Mouse (Mus musculus) urinary bladder, adult 2 months (tissue): Measurements from ENCODE around the gene Cfap73. TPM values are rescaled to one million over a fixed set of nuclear protein-coding genes. Genes with fewer than 3 reads are reported as not detected.

Experiments
- DNase-seq: peaks from one replicate; pipeline ENCODE4 v3.0.0; 2022; ENCODE audit warnings: low spot score
- polyA plus RNA-seq: library from polyadenylated mRNA; depleted of rRNA; stranded (reverse); fragments of >200 nt; gene quantifications from 2 replicates; pipeline ENCODE4 v1.2.3, GENCODE M21; 2012; rRNA removed

Gene Cfap73
- polyA plus RNA-seq, 1 experiment: not detected

DNA sequence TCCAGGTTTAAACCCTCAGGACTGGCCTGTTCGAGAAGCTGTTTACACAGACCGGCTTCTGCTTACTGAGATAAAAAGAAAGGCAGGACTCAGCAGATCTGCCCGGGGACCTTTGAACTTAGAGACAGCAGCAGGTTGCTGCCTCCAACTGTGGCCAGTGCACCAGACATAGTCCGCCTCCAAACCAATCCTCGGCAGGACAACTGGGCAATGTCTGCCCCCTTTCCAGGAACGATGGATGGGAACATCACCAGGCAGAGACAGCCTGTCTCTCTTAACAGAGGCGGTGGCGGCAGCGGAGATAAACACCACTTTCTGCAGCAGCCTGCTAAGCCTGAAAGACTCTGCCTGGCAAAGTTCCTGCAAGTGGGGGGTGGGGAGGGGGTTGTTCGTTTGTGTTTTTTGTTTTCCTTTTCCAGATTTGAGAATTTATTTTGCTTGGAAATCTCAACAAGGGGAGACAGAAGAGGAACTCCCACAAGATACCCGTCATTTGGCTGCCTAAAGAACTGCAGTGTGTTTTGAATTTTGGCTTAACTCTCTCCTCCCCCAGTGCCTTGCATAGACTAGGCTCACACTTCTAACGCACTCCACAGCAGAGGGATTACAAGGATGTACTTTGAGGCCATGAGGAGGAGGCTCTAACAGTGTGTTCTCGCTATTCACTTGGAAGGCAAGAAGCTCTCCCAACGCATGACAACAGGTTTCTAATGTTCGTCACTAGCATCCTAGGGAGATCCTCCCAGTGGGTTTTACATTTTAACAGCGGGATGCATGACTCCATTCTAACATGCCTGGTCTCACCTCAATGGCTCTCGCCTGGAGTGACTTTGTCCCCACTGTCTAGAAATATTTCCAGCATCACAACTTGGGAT lies 47.1 kb downstream of the Cfap73 start:
- DNase-seq: no peak

DNA sequence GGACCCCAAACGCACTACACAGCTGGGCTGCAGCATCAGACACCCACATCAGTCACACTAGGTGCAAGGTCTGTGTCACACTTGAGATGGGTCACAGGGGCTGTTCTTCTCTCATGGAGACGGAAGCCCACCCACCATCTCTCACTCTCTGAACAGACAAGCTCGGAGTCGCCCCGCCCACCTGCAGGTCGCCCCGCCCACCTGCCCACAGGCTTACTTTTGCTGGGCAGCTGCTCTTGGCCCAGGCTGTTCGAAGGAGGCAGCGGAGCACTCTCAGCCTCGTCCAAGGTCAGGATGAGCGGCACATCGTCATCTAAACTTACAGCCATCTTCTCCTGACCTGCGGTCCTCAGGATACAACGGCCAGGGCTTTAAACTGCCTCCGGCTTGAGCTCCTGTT lies 49.1 kb downstream of the Cfap73 start:
- no peak for DNase-seq

DNA sequence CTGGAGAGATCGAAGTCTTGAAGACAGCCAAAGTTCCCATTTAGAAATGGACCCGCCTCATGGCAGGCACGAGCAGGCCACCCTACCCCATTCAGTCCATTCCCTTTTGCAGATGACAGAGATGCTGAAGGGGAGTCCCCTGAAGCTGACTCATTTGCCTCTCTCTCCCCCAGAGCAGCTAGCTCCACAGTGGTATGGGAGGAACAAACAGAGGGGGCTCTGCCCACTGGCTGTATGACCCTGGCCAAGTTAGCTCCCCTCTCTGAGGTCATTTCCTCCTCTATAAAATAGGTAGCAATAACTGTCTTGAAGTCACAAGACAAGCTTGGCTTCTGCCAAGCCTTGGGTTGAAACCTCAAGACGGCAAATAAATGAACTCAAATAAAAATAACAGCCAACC lies 50.5 kb downstream of the Cfap73 start:
- no peak for DNase-seq

DNA sequence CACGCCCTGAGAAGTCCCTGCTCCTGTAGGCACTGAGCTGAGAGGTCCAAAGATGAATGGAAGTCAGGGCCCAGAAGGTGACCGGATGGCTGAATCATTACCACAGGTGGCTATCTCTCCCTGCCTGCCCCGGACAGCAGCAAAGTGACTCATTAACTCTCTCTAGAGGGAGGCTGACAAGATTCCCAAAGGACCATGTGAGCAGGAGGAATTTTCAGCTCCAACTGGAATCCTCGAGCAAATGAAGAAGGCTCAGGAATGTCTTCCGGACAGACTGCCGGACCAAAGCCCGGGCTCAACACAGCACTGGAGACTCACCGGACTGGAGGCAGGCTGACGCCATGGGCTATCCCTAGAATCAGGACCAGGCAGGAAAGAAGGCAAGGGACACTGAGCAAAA lies 52.0 kb downstream of the Cfap73 start:
- DNase-seq: no peak

DNA sequence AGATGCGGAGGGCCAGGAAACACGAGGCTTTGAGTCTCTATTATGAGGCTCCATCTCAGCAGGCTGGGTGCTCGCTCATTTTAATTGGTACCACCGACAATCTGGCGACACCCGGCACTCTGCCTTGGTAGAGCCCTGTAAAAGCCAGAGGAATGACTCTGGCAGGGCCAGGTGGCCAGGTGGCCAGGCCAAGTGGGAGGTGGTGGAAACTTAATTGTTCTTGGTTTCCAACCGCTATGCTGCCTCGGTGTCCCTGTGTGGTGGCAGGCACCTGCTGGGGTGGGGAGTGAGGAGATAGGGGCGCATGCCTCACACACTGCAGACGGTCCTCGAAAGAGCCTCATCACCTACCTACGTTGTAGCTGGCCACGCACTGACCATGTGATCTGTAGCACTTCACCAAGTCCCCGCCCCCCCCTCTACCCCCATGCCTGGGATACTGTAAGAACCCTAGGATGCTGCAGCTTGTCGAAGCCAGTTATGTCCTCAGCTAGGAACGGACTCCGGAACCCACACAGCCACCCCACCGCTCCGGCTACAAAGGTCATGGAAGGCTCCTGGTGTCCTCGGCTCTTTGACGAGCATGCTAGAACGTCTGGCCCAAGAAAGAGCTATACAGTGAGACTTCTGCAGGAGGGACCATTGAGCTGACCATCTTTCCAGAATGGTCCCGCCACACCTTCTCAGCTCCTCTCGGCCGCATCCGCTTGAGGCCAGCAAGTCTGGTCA lies 54.0 kb downstream of the Cfap73 start:
- DNase-seq: no peak

DNA sequence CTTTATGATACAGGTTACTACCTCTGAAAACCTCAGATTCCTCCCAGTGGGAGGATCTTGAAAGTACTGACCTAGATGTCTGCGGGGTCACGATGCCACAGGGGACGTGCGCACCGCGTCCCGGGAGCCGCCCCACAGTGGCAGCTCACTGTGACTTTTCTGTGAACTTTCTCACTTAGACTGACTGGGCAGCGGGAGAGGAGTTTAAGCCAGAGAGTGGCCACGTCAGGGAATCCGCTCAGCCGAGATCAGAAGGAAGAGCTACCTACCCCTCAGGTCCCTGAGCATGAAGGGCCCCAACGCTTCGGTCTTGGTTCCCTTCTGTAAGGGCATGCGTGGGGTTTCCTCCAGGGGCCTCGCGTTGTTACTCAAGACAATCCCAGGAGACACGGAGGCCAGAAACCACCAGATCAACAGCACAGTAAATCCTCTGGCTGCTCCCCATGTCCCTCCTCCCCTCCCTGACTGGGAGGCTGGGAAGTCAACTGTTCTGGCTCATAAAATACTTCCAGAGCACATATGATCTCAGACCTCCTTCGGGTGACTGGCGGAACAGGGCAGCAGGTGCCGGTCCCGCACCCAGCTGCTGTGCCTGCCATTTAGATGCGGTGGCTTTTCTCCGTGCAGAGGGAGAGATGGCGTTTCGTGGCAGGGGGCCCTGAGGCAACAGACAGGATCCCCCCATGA lies 54.7 kb downstream of the Cfap73 start:
- DNase-seq: no peak

DNA sequence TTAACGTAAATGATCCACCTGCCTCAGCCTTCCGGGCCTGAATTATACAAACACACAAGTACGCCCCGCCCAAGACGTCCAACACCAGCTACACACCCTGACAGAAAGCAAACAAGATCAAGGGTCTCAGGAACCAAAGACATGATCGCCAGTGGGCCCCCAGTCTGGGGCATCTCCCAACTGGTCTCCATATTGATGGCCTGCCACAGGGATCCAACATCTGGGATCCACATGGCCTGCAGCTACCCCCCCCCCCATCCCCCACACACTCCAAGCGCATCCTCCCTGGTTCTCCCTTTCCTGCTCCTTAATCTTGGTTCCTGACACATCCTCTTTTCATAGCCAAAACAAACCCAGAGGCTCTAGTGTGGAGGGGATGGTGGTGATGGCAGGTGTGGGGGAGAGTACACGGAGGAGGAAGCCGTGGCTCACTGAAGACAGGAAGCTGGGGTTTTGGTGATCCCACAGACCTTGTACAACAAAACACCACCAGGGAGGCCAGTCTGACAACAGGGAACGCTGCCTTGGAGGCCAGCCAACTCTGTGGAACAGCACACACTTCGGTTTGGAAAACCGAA lies 55.4 kb downstream of the Cfap73 start:
- no peak for DNase-seq

Other genes starting within 250 kb of the Cfap73 start
- gene Lhx5, start 202.5 kb downstream of the Cfap73 start, polyA plus RNA-seq: not detected in 2 replicates
- gene Sdsl, start 161.4 kb downstream of the Cfap73 start, polyA plus RNA-seq: 7.4 and 8.4 TPM in 2 replicates
- gene Sds, start 157.7 kb downstream of the Cfap73 start, polyA plus RNA-seq: not detected in 2 replicates
- gene Plbd2, start 130.6 kb downstream of the Cfap73 start, polyA plus RNA-seq: 29.2 and 38.3 TPM in 2 replicates
- gene Slc8b1, start 123.1 kb downstream of the Cfap73 start, polyA plus RNA-seq: 28.8 and 30.9 TPM in 2 replicates
- gene Tpcn1, start 45.6 kb downstream of the Cfap73 start, polyA plus RNA-seq: 38.6 and 55.0 TPM in 2 replicates
- 1.6 and 1.8 TPM in 2 replicates for gene Iqcd, start 45.2 kb downstream of the Cfap73 start, polyA plus RNA-seq
- 11.0 and 12.9 TPM in 2 replicates for gene Rita1, start 21.6 kb downstream of the Cfap73 start, polyA plus RNA-seq
- 25.7 and 26.2 TPM in 2 replicates for gene Ddx54, start 21.5 kb downstream of the Cfap73 start, polyA plus RNA-seq
- 0.81 and 1.3 TPM in 2 replicates for gene Rasal1, start 14.6 kb upstream of the Cfap73 start, polyA plus RNA-seq
- 6.6 and 12.5 TPM in 2 replicates for gene Dtx1, start 77.7 kb upstream of the Cfap73 start, polyA plus RNA-seq
- gene Oas2, start 115.6 kb upstream of the Cfap73 start, polyA plus RNA-seq: 8.3 and 9.0 TPM in 2 replicates
- 0.32 and 0.94 TPM in 2 replicates for gene Oas3, start 143.4 kb upstream of the Cfap73 start, polyA plus RNA-seq
- 0.06 and 0.07 TPM in 2 replicates for gene Oas1e, start 161.3 kb upstream of the Cfap73 start, polyA plus RNA-seq
- 4.7 and 5.1 TPM in 2 replicates for gene Oas1c, start 178.3 kb upstream of the Cfap73 start, polyA plus RNA-seq
- 0.15 and 0.16 TPM in 2 replicates for gene Oas1f, start 213.1 kb upstream of the Cfap73 start, polyA plus RNA-seq
- not detected in 2 replicates for gene Oas1h, start 227.2 kb upstream of the Cfap73 start, polyA plus RNA-seq